Mouse (Mus musculus) left cerebral cortex, postnatal 4 days (tissue): Measurements from ENCODE around the gene Large1. TPM values are rescaled to one million over a fixed set of nuclear protein-coding genes. Genes with fewer than 3 reads are reported as not detected.

Source experiments
- DNase-seq: peaks from one replicate; pipeline ENCODE4 v3.0.0-alpha.2; 2022
- intact Hi-C: fragments of 180-260 bp; cut with DNase I; formaldehyde crosslinking; loops from one replicate; pipeline ENCODE4 v1.15.1; 2025
- microRNA-seq: library from miRNA; unstranded; fragments of <30 nt; microRNA quantifications from one replicate; pipeline ENCODE4 v1.2.0, GENCODE M21; 2022
- total RNA-seq, 2 experiments: library from RNA; stranded (reverse); gene quantifications; 2 replicates each; pipeline ENCODE4 v1.2.3; 2021

Large1 gene
- total RNA-seq, 2 experiments from 2014 or later = 122 to 123 TPM

DNA sequence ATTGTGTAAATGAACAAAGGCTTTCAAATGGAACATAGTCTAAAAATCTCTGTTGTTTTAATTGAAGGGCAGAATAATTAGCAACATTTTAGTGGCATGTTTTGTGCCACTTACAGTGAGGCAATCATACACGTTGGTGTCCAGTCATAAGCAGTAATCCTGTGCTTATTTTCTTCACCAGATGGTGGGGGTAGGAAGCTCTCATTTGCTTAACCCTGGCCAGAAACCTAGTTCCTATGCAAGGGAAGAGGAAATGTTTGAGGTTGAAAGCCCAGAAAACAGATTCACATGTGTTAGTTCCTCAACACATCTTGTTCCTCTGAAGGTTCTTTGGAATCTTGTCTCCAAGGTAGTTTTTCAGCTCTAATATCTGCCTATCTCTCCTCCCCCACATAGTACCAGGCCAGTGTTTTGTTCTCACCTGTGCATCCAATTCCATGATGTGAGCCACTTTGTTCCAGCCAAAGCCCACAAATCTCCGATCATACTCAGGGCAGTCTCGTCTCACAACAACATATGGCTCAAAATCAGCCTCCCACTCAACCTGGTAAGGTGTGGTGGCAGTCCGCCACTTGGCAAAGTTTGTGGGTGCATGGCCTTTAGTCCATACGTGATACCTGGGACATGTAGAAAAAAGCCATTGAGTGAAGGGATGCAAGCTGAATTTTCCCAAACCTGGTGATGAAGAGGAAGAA lies 535.5 kb downstream of the Large1 start:
- intact Hi-C loops = no loop called here
- DNase-seq = no peak

DNA sequence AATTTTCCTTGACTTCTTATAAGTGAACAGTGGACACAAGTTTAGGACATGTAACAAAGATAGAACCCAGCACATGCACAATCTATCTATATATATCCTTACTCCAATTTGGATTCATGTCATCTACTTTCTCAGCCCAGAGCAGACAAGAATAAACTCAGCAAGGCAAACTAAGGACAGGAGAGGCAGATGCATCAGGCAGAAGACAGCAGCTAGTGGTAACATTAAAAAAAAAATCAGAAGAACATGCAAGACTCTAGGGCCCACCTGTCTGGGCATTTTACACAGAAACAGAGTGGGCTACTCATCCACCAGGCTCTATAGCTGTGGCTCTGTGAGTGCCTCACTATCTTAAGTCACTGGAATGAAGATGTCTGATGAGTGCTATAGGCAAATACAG lies 536.7 kb downstream of the Large1 start:
- intact Hi-C loops = no loop called here
- DNase-seq = no peak

- no peak for DNase-seq
- intact Hi-C loops = no loop called here
These were observed 537.7 kb downstream of the Large1 start for GRCm38 (mm10) chr8:72815681-72816080.

- no peak for DNase-seq
- intact Hi-C loops = no loop called here
These were observed 540.6 kb downstream of the Large1 start for GRCm38 (mm10) chr8:72812690-72813089.

- intact Hi-C loops = no loop called here
- no peak for DNase-seq
These were observed 551.8 kb downstream of the Large1 start for GRCm38 (mm10) chr8:72801583-72801982.

DNA sequence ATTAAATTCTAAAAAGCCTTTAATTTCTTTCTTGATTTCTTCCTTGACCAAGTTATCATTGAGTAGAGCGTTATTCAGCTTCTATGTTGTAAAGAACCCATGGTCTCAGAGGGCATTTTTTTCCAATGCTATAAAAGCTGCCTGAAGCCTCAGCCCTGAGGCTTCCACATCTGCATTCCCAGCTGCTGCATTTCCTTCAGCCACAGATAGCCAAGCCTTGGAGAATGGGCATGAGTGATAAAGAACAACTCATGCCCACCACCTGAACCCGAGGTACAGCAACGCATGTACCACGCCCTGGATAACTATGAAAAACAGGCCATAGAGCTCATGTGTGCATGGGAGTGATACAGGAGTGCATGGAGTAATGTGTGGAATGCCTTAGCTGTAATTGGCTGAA lies 572.7 kb downstream of the Large1 start:
- intact Hi-C loops = no loop called here
- no peak for DNase-seq

DNA sequence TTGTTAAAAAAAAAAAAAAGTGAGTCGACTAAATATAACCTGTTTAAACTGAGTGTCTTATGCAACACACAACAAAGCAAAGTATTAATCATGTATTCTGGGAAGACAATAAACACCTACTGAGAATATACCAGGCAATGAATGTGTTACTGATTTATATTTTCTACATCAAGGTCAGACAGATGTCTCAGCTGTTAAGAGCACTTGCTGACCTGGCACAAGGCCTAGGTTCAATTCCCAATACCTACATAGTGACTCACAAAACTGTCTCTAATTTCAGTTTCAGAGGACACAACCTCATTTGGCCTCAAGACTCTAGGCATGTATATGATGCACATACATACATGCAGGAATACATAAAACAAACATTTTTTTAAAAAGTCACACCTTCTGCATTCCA lies 575.5 kb downstream of the Large1 start:
- intact Hi-C loops = no loop called here
- no peak for DNase-seq

GRCm38 (mm10) chr8:72766777-72767176 lies 586.6 kb downstream of the Large1 start:
- DNase-seq = no peak
- intact Hi-C loops = no loop called here

- DNase-seq = no peak
These were observed 587.6 kb downstream of the Large1 start for GRCm38 (mm10) chr8:72765696-72766095.

More at GRCm38 (mm10) chr8:72765696-72766095, 587.6 kb downstream of the Large1 start:
- intact Hi-C loops = no loop called here

Small RNAs within 50 kb of the gene (microRNA-seq; reads per million reads assigned to microRNA genes)
- gene Mir28b = not detected
